Comparison of ENCODE assay signal across 9 mouse cellular contexts in the genomic region with DNA sequence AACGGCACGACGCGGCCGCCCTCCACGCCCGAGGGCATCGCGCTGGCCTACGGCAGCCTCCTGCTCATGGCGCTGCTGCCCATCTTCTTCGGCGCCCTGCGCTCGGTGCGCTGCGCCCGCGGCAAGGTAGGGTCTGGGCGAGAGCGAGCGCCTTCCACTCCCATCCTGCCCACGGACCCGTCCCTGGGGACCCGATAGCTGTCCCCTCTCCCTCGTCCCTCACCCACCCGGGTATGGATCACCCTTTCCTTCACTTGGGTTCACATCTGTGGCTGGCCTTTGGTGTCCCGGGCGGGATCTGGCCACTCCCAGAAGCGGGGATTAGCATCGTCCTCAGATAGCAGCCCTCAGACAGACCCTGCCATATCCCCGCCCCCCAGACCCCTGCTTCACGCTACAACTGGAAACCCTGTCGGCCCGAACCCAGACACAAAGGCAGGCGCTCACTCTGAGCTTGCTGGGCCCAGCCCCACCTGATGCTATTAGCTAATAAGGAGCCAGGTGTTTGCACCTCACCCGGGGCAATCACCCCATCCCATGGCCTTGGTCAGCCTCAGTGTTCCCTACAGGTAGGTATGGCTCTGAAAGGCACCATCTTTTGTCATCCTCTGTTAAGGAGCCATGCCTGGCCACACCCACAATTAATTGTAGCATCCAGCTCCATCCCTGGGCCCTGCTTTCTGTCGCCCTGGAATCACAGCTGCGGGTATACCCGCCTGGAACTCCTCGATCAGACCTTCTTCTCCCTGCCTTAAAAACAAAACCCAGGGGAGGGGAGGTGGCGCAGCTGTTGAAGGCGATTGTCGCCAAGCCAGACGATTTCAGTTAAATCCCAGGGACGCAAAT. TPM values are rescaled to one million over a fixed set of nuclear protein-coding genes. Genes with fewer than 3 reads are reported as not detected.
DNase-seq lines count a peak whose midpoint lies in the region; ATAC-seq lines count a peak whose summit lies in the region.
"Had no signal": no experiment of that assay in that cellular context is flagged by ENCODE, and none has a peak within 500 bp of the region (broad histone marks: within the 10 kb centered on the region; RNA-seq: fewer than 3 reads in every experiment).

No protein-coding gene starts in this region.

- H3K36me3 ChIP-seq in embryonic facial prominence, embryonic 14.5 days (ENCODE audit: control insufficient read depth, insufficient read depth, low read length), result peaks cover 29% of the 10 kb centered on the region; the same call in 1 of the 2 replicates
- H3K36me3 ChIP-seq in hindbrain, embryonic 14.5 days (replicated peaks; ENCODE audit: control insufficient read depth, insufficient read depth), result peaks cover 28% of the 10 kb centered on the region

- peak; percentile 33 to 51 for DNase-seq in layer of hippocampus, postnatal 36 days
- DNase-seq in layer of hippocampus, adult 9-11 months, result no peak
- peak; percentile 51 for DNase-seq in Muller cell, postnatal 12 days (ENCODE audit: inconsistent ontology term)
- DNase-seq in embryonic facial prominence, embryonic 14.5 days (ENCODE audit: low spot score), result peak; percentile 78
- peak; percentile 54 for DNase-seq in hindbrain, embryonic 14.5 days (ENCODE audit: low spot score)
- DNase-seq in mesoderm, embryonic 11.5 days (ENCODE audit: low read depth, low spot score), result peak; percentile 79
- peak; percentile 16 for DNase-seq in thymus, postnatal 0 days (ENCODE audit: low spot score)
- no peak for DNase-seq in layer of hippocampus, adult 11-12 months (ENCODE audit: low spot score)

- 0% methylated on average over 26 of the region's 46 CpGs for WGBS in embryonic facial prominence, embryonic 14.5 days
- under 1% methylated on average over 45 of the region's 46 CpGs for WGBS in hindbrain, embryonic 14.5 days

- peak overlapping the region; percentile 99 for H3K9ac ChIP-seq in embryonic facial prominence, embryonic 14.5 days (ENCODE audit: low read depth, low read length)
- H3K9ac ChIP-seq in hindbrain, embryonic 14.5 days, result peak overlapping the region; percentile 98

- peak overlapping the region; percentile 99 for H3K27ac ChIP-seq in embryonic facial prominence, embryonic 14.5 days (replicated peaks; ENCODE audit: low read depth, low read length)
- peak overlapping the region; percentile 97 for H3K27ac ChIP-seq in hindbrain, embryonic 14.5 days

- ATAC-seq in embryonic facial prominence, embryonic 14.5 days (ENCODE audit: low read depth), result peak; percentile 81
- peak; percentile 80 for ATAC-seq in hindbrain, embryonic 14.5 days (ENCODE audit: low FRiP score)

- no peaks in the 10 kb centered on the region for H3K9me3 ChIP-seq in embryonic facial prominence, embryonic 14.5 days (ENCODE audit: control insufficient read depth, low read length)
- H3K9me3 ChIP-seq in hindbrain, embryonic 14.5 days (ENCODE audit: control insufficient read depth, low read length), result no peaks in the 10 kb centered on the region

- H3K4me2 ChIP-seq in embryonic facial prominence, embryonic 14.5 days (ENCODE audit: low read depth, low read length), result peak overlapping the region; percentile 80
- H3K4me2 ChIP-seq in hindbrain, embryonic 14.5 days (replicated peaks), result peak overlapping the region; percentile 78

- peaks cover 18% of the 10 kb centered on the region for H3K4me1 ChIP-seq in embryonic facial prominence, embryonic 14.5 days (ENCODE audit: control insufficient read depth, insufficient read depth, low read length)
- peaks cover 31% of the 10 kb centered on the region for H3K4me1 ChIP-seq in hindbrain, embryonic 14.5 days (replicated peaks; ENCODE audit: control insufficient read depth, insufficient read depth, low read length)

- peak overlapping the region; percentile 99 for H3K4me3 ChIP-seq in embryonic facial prominence, embryonic 14.5 days (ENCODE audit: low read depth, low read length)
- peak overlapping the region; percentile 95 for H3K4me3 ChIP-seq in hindbrain, embryonic 14.5 days (replicated peaks; ENCODE audit: low read length)

- no peaks in the 10 kb centered on the region for H3K27me3 ChIP-seq in embryonic facial prominence, embryonic 14.5 days (replicated peaks; ENCODE audit: control insufficient read depth, insufficient read depth, low read length)
- H3K27me3 ChIP-seq in hindbrain, embryonic 14.5 days (ENCODE audit: control insufficient read depth, insufficient read depth, low read length), result no peaks in the 10 kb centered on the region

RNA-seq across cellular contexts. Expression of a gene that starts 0.6 kb away (rescaled TPM):
- total RNA-seq in layer of hippocampus, postnatal 36 days (2021), result 10 to 100 TPM; 77.3 to 77.5 TPM
- 122 and 134 TPM in 2 replicates for polyA plus RNA-seq in embryonic facial prominence, embryonic 14.5 days (2014; fragmentation: Nextera tagmentation; extraction: Ambion mirVana)
- 155 and 164 TPM in 2 replicates for polyA plus RNA-seq in hindbrain, embryonic 14.5 days (2014; fragmentation: Nextera tagmentation; extraction: Ambion mirVana)
- polyA plus RNA-seq in thymus, postnatal 0 days (2015; fragmentation: Nextera tagmentation; extraction: Ambion mirVana), result 196 and 200 TPM in 2 replicates

RNA-seq across cellular contexts. Expression of a gene that starts 17.0 kb away (rescaled TPM):
- total RNA-seq in layer of hippocampus, postnatal 36 days (2021), result 10 to 100 TPM; 19.7 to 22.9 TPM
- 26.7 and 30.2 TPM in 2 replicates for polyA plus RNA-seq in embryonic facial prominence, embryonic 14.5 days (2014; fragmentation: Nextera tagmentation; extraction: Ambion mirVana)
- 34.0 and 41.9 TPM in 2 replicates for polyA plus RNA-seq in hindbrain, embryonic 14.5 days (2014; fragmentation: Nextera tagmentation; extraction: Ambion mirVana)
- polyA plus RNA-seq in thymus, postnatal 0 days (2015; fragmentation: Nextera tagmentation; extraction: Ambion mirVana), result 15.6 and 17.2 TPM in 2 replicates

RNA-seq across cellular contexts. Expression of a gene that starts 43.1 kb away (rescaled TPM):
- 1 to 10 TPM in 1 of 2 experiments, under 1 TPM in 1; 0.75 to 1.3 TPM for total RNA-seq in layer of hippocampus, postnatal 36 days (2021)
- 4.7 and 7.0 TPM in 2 replicates for polyA plus RNA-seq in embryonic facial prominence, embryonic 14.5 days (2014; fragmentation: Nextera tagmentation; extraction: Ambion mirVana)
- polyA plus RNA-seq in hindbrain, embryonic 14.5 days (2014; fragmentation: Nextera tagmentation; extraction: Ambion mirVana), result 0.33 and 0.87 TPM in 2 replicates
- 2.2 and 3.2 TPM in 2 replicates for polyA plus RNA-seq in thymus, postnatal 0 days (2015; fragmentation: Nextera tagmentation; extraction: Ambion mirVana)

RNA-seq across cellular contexts. Expression of a gene that starts 47.0 kb away (rescaled TPM):
- total RNA-seq in layer of hippocampus, postnatal 36 days (2021), result not detected
- 2.3 and 2.7 TPM in 2 replicates for polyA plus RNA-seq in embryonic facial prominence, embryonic 14.5 days (2014; fragmentation: Nextera tagmentation; extraction: Ambion mirVana)
- not detected in 2 replicates for polyA plus RNA-seq in hindbrain, embryonic 14.5 days (2014; fragmentation: Nextera tagmentation; extraction: Ambion mirVana)
- 1.6 and 2.1 TPM in 2 replicates for polyA plus RNA-seq in thymus, postnatal 0 days (2015; fragmentation: Nextera tagmentation; extraction: Ambion mirVana)
- total RNA-seq: heart, postnatal 14 days had no signal

Comparison
In these comparisons a context has a peak if more than half of its experiments do, and no peak if none do; other contexts are left out.
1. DNase-seq: peak in layer of hippocampus, postnatal 36 days (2 of 2), Muller cell, postnatal 12 days (single experiment), embryonic facial prominence, embryonic 14.5 days (single experiment), hindbrain, embryonic 14.5 days (single experiment), mesoderm, embryonic 11.5 days (single experiment) and thymus, postnatal 0 days (single experiment); none in layer of hippocampus, adult 9-11 months (single experiment) and layer of hippocampus, adult 11-12 months (single experiment).